Mouse (Mus musculus) CH12.LX (cell line): ENCODE data around the gene Ccnk. TPM values are rescaled to one million over a fixed set of nuclear protein-coding genes. Genes with fewer than 3 reads are reported as not detected.

ENCODE experiments used
- DNase-seq: peaks from one replicate; pipeline ENCODE4 v3.0.0-alpha.2; 2013; ENCODE audit errors: extremely low read depth
- H3K27ac ChIP-seq: 2 replicates; pipeline ENCODE4 v1.5.1; 2012; ENCODE audit warnings: low read depth, mild to moderate bottlenecking, control low read depth, moderate library complexity; ENCODE audit not compliant: insufficient read depth
- H3K27me3 ChIP-seq: replicated peaks from 2 replicates; pipeline ENCODE3; 2012; ENCODE audit warnings: inconsistent platforms
- H3K36me3 ChIP-seq, 2 experiments: replicated peaks in 1 of 2; 2 replicates each; pipeline versions ENCODE3 to v1.6.1; 2012; ENCODE audit warnings: inconsistent platforms in 1 of 2, low read length in 1 of 2, mild to moderate bottlenecking in 1 of 2, mixed read lengths in 1 of 2, moderate library complexity in 1 of 2; ENCODE audit not compliant: control insufficient read depth in 1 of 2, insufficient read depth in 1 of 2
- H3K4me1 ChIP-seq, 2 experiments: 2 replicates each; pipeline ENCODE4 v1.6.1; 2012; ENCODE audit warnings: inconsistent platforms in 1 of 2, moderate library complexity in 1 of 2; ENCODE audit not compliant: insufficient read depth in 2 of 2, control insufficient read depth in 1 of 2
- H3K4me2 ChIP-seq: 2 replicates; pipeline ENCODE4 v1.6.1; 2012; ENCODE audit warnings: low read depth, mild to moderate bottlenecking, control low read depth; ENCODE audit not compliant: poor library complexity, insufficient read depth, severe bottlenecking
- H3K4me3 ChIP-seq, 3 experiments: fragments of 150-350 bp in 1 of 3; sonication (generic) in 1 of 3; replicated peaks in 1 of 3; 2 replicates each; pipeline versions ENCODE3 to v1.5.1; 2011 to 2012; ENCODE audit warnings: low read depth in 2 of 3, low read length in 2 of 3, mild to moderate bottlenecking in 2 of 3, moderate library complexity in 2 of 3, control low read depth in 1 of 3, improper control_type of control experiment in 1 of 3, inconsistent platforms in 1 of 3, mixed read lengths in 1 of 3; ENCODE audit not compliant: poor library complexity in 1 of 3
- H3K79me2 ChIP-seq: replicated peaks from 2 replicates; pipeline ENCODE4 v1.6.1; 2012; ENCODE audit warnings: mild to moderate bottlenecking, moderate library complexity; ENCODE audit not compliant: control insufficient read depth, poor library complexity, insufficient read depth, severe bottlenecking; ENCODE audit errors: extremely low read depth
- H3K9ac ChIP-seq: 2 replicates; pipeline ENCODE4 v1.6.1; 2012; ENCODE audit warnings: low read depth, mild to moderate bottlenecking, control low read depth, moderate library complexity; ENCODE audit not compliant: insufficient read depth
- H3K9me3 ChIP-seq: replicated peaks from 2 replicates; pipeline ENCODE3; 2012; ENCODE audit warnings: low read length, inconsistent platforms, mixed read lengths
- BHLHE40 ChIP-seq: IDR thresholded peaks from 2 replicates; pipeline ENCODE4 v1.6.1; 2011; ENCODE audit warnings: mild to moderate bottlenecking, low read depth, low read length, improper control_type of control experiment
- CHD1 ChIP-seq: IDR thresholded peaks from 2 replicates; pipeline ENCODE4 v1.6.1; 2012; ENCODE audit warnings: low read depth, low read length, improper control_type of control experiment, inconsistent platforms
- CTCF ChIP-seq, 2 experiments: IDR thresholded peaks in 1 of 2; conservative IDR thresholded peaks in 1 of 2; 2 replicates each; pipeline ENCODE4 v1.5.1; 2011 to 2012; ENCODE audit warnings: low read depth in 2 of 2, low read length in 2 of 2, improper control_type of control experiment in 1 of 2, inconsistent platforms in 1 of 2, mild to moderate bottlenecking in 1 of 2, moderate library complexity in 1 of 2
- E2F4 ChIP-seq: IDR thresholded peaks from 2 replicates; pipeline ENCODE4 v1.6.1; 2011; ENCODE audit warnings: low read depth, low read length, improper control_type of control experiment; ENCODE audit not compliant: insufficient replicate concordance
- EP300 ChIP-seq: IDR thresholded peaks from 2 replicates; pipeline ENCODE4 v1.6.1; 2011; ENCODE audit warnings: low read length, improper control_type of control experiment
- HCFC1 ChIP-seq: IDR thresholded peaks from 2 replicates; pipeline ENCODE4 v1.6.1; 2012; ENCODE audit warnings: low read depth, mild to moderate bottlenecking, inconsistent platforms, low read length, improper control_type of control experiment
- JUN ChIP-seq: IDR thresholded peaks from 2 replicates; pipeline ENCODE4 v1.6.1; 2011; ENCODE audit warnings: low read depth, mild to moderate bottlenecking, low read length, improper control_type of control experiment, moderate library complexity; ENCODE audit not compliant: insufficient read depth
- JUND ChIP-seq: conservative IDR thresholded peaks from 2 replicates; pipeline ENCODE4 v1.6.1; 2011; ENCODE audit warnings: low read depth, low read length, improper control_type of control experiment
- KAT2A ChIP-seq: IDR thresholded peaks from 2 replicates; pipeline ENCODE4 v1.6.1; 2012; ENCODE audit warnings: low read length, improper control_type of control experiment, inconsistent platforms; ENCODE audit not compliant: insufficient replicate concordance
- MAFK ChIP-seq: IDR thresholded peaks from 2 replicates; pipeline ENCODE4 v1.6.1; 2011; ENCODE audit warnings: low read length, improper control_type of control experiment; ENCODE audit not compliant: insufficient replicate concordance
- MYC ChIP-seq: IDR thresholded peaks from 2 replicates; pipeline ENCODE4 v1.6.1; 2011; ENCODE audit warnings: low read depth, mild to moderate bottlenecking, improper control_type of control experiment, low read length
- PAX5 ChIP-seq: IDR thresholded peaks from 2 replicates; pipeline ENCODE4 v1.6.1; 2012; ENCODE audit warnings: low read length, inconsistent platforms, mixed read lengths
- POLR2A ChIP-seq: IDR thresholded peaks from 2 replicates; pipeline ENCODE4 v1.6.1; 2011; ENCODE audit warnings: low read depth, mild to moderate bottlenecking, improper control_type of control experiment, low read length
- POLR2AphosphoS2 ChIP-seq: IDR thresholded peaks from 2 replicates; pipeline ENCODE4 v1.6.1; 2011; ENCODE audit warnings: low read depth, low read length, improper control_type of control experiment
- RCOR1 ChIP-seq: conservative IDR thresholded peaks from 2 replicates; pipeline ENCODE4 v1.6.1; 2012; ENCODE audit warnings: low read depth, mild to moderate bottlenecking, inconsistent platforms, low read length, improper control_type of control experiment
- SIN3A ChIP-seq: IDR thresholded peaks from 2 replicates; pipeline ENCODE4 v1.6.1; 2012; ENCODE audit warnings: low read length, improper control_type of control experiment, inconsistent platforms
- UBTF ChIP-seq: IDR thresholded peaks from 2 replicates; pipeline ENCODE4 v1.6.1; 2012; ENCODE audit warnings: low read depth, mild to moderate bottlenecking, inconsistent platforms, low read length, improper control_type of control experiment, moderate library complexity
- USF1 ChIP-seq: IDR thresholded peaks from 2 replicates; pipeline ENCODE4 v1.6.1; 2014; ENCODE audit warnings: low read depth, mild to moderate bottlenecking, inconsistent platforms, low read length, improper control_type of control experiment
- ZC3H11A ChIP-seq: IDR thresholded peaks from 2 replicates; pipeline ENCODE4 v1.6.1; 2012; ENCODE audit warnings: low read depth, mild to moderate bottlenecking, inconsistent platforms, low read length, improper control_type of control experiment
- ZKSCAN1 ChIP-seq: IDR thresholded peaks from 2 replicates; pipeline ENCODE4 v1.6.1; 2012; ENCODE audit warnings: low read depth, inconsistent platforms, low read length, improper control_type of control experiment, borderline replicate concordance
- dilution Hi-C: fragments of 300-500 bp; cut with MboI; formaldehyde crosslinking; loops from 2 replicates; pipeline ENCODE4 v1.14.3; 2020; ENCODE audit warnings: low sequenced_read_pairs; ENCODE audit not compliant: extremely low pct_unique_long_range_greater_than_20kb, extremely low pct_ligation_motif_present
- in situ Hi-C: fragments of 300-500 bp; cut with MboI; formaldehyde crosslinking; loops from 3 replicates; pipeline ENCODE4 v1.14.3; 2019; ENCODE audit warnings: low sequenced_read_pairs, low pct_ligation_motif_present, low pct_unique_long_range_greater_than_20kb, mixed read lengths
- polyA plus RNA-seq: library from polyadenylated mRNA; unstranded; fragments of >175 nt; gene quantifications from 2 replicates; pipeline ENCODE4 v1.2.1, GENCODE M21; 2012; ENCODE audit warnings: low read depth; ENCODE audit not compliant: insufficient read length
- total RNA-seq, 2 experiments: library from RNA; depleted of rRNA; stranded (reverse); fragments of 300-350 nt in 1 of 2; fragments of >200 nt in 1 of 2; gene quantifications; 2 replicates each; pipeline ENCODE4 v1.2.3; 2012 to 2014

Ccnk gene
- total and polyA plus RNA-seq, 3 experiments: 9.2 to 66.8 (median 10.1) TPM

DNA sequence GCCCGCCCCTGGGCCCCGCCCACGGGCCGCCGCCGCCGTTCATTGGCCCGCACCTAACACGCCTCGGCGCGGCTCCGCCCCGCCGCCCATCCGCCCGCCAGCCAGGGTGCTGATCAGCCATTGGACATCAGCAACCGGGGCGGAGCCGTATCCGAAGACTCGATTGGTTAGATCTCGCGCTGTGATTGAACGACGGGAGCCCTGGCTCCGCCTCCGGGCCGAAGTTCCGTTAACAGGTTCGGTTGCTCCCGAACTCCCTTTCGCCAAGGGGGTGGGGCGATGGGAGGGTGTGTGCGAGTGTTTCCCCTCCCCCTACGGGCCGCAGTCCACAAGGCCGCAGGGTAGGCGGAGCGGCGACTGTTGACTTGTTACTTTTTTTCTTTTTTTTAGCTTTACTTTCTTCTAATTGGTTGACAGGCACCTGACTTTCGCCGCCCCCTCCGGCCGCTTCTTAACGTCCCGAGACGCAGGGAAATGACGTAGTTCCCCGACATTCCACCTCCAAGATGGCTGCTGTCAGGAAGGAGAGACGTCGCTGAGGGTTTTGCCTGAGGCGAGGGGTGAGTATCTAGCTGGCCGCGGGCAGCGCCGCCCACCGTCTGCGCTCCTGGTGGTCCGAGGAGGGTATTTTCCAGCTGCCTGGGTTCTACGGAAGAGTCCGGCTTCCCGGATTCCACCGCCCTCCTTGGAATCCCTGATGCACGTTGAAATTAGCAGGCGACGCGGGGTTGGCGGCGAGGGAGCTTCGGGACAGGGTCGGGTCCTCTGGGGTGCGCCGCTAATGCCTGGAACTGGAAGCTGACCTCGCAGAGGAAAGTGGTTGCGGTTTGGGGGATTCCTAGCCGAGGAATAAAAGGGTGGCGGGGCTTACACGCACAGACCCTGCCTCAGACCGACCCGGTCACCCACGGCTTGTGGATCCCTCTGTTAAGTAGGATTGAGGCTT, at the start of gene Ccnk (continued):
- no peak; the same call in 1 of the 2 replicates for TF ChIP-seq MYC

DNA sequence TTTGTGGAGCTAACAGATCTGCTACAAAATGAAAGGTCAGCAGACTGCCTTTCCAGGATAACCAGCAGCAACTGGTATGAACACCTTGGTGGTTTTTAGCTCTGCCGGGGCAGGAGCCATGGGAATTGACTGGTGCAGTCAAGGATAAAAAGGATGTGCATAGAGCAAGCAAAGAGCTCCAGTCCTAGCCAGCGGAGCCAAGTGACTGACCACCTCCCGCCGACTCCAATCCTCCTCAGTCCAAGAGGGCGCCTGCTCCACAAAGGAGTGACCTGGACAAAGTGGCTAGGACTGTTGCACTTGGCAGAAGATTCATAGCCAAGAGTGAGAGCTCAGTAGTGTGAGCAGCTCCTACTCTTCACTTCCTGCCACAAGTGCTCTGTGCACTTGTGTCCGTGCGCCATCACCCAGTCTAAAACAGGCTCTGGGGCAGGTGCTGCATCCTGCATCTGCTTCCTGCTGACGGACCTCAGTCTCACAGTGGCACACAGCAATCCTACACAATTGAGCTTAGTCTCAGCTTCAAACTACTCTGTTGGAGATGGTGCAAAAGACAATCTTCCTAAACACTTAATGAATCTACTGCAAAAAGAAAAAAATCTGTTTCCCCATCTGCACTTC, 46.8 kb upstream of the Ccnk start:
- dilution Hi-C loops: no loop called here
- Histone ChIP-seq H3K9me3 (peaks cover 6% of the 10 kb centered on the region), H3K4me1 (peaks cover 0 to 42% of the 10 kb centered on the region in 2 experiments; a peak in 2 of 4 replicates), H3K27me3 (no peaks in the 10 kb centered on the region), H3K27ac (no peak overlapping the region), H3K4me2 (no peak overlapping the region), H3K36me3 (peaks cover 36 to 85% of the 10 kb centered on the region in 2 experiments), H3K79me2 (no peaks in the 10 kb centered on the region), H3K9ac (no peak overlapping the region), H3K4me3 (no peak overlapping the region)
- no peak for DNase-seq
- in situ Hi-C loops: no loop called here
- TF ChIP-seq SIN3A (no peak), USF1 (no peak), PAX5 (no peak), ZC3H11A (no peak), E2F4 (no peak), HCFC1 (no peak), KAT2A (no peak), CHD1 (no peak), JUN (no peak), ZKSCAN1 (no peak), UBTF (no peak), JUND (no peak), BHLHE40 (no peak)

GRCm38 (mm10) chr12:108133181-108133580, 46.2 kb upstream of the Ccnk start:
- Histone ChIP-seq H3K9me3 (peaks cover 6% of the 10 kb centered on the region), H3K4me3 (no peak overlapping the region), H3K27ac (no peak overlapping the region), H3K4me2 (no peak overlapping the region), H3K4me1 (peaks cover 0 to 48% of the 10 kb centered on the region in 2 experiments; a peak in 2 of 4 replicates), H3K27me3 (no peaks in the 10 kb centered on the region), H3K9ac (no peak overlapping the region), H3K36me3 (peaks cover 37 to 87% of the 10 kb centered on the region in 2 experiments), H3K79me2 (no peaks in the 10 kb centered on the region)
- DNase-seq: no peak
- TF ChIP-seq POLR2AphosphoS2 (no peak), PAX5 (no peak), BHLHE40 (no peak), CTCF (conservative IDR thresholded peaks at IDR 0.05 in 1 of 2, IDR thresholded peaks at IDR 0.05 in 1 of 2; ENCODE audit: low read depth in 2 of 2, low read length in 2 of 2) (no peak), USF1 (no peak), POLR2A (no peak), MAFK (no peak), RCOR1 (no peak), JUN (no peak), JUND (no peak), EP300 (no peak)
- in situ Hi-C loops (no loop called here), dilution Hi-C loops (no loop called here)
